Mouse (Mus musculus): ENCODE data around the gene Ttc13.
A peak's percentile ranks its signal among the peaks of the same experiment; 100 is the strongest.

Ttc13 gene

DNA sequence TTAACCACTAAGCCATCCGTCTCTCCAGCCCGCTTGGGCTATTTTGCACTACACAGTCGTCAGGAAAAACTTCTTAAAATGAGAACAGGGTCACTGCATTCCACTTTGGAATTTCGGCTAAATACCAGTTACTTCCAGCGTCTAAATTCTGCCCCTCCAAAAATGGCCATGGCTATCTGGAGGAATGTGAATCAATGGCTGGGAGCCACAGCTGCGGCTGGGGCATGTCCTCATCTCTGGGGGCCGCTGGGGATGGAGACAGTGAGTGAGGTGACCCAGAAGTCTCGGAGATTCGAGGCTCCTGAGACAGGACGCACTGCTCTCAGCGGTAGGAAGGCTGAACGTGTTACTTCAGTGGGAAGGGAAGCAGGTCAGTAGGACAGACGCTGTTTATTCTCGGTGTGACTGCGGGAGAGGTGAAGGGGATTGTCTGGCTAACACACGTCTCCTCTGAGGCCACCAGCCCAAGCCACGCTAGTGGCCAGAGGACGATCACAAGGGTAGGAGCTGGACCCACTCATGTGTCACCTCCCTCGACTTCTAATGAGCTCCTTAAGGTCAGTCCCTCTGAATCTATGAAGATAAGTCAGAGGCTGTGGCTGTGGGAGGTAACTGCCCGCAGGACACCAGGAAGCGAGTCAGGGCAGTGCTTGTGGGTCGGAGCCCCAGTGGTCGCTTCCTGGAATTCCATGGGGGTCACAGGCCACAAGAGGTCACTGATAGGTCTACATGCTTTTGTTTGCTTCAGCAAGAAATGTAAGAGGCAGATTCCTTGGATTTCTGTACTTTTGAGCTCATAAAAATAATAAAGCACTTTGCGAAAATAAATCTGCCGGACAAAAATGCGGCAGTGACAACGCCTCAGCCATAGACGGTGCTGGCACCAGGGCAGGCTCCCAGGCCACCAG lies 68.0 kb downstream of the Ttc13 start:
- DNase-seq, result peak in 1 of 2 experiments; percentile 47

DNA sequence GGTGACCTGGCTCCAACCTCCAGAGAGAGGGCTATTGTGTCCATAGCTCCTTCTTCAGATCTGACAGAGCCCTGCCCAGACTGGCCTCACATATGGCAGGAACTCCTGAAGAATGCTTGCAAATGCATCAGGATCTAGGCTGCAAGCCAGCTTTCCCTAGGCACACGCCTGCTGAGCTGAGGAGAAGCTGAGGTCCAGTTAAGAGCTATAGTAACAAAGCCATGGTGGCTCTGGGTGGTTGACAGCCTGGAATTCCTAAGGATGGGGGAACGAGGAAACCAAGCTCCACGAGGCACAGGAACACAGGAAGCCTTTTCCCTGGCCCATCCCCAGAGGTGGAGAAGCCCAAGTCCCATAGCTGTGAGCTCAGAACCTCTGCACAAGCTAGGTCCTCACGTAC lies 69.2 kb downstream of the Ttc13 start:
- peak; percentile 48 to 75 for DNase-seq

DNA sequence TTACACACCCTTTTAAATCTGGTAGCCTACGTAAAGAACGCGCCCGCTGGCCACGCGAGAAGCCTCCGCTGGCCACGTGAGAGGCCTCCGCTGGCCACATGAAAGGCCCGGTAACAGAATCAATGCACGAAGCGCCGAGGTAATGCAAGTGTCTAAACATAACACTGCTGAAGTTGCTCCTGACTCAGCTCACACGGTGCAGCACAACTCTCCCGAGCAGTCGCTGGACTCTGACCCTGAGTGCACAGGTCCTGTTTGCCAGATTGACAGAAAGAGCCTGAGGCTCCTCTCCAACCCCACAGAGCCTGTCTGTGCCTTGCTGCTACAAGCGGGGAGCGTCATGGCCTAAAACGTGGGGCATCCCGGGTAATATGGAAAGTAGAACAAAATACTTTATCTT lies 70.0 kb downstream of the Ttc13 start:
- no peak for DNase-seq

DNA sequence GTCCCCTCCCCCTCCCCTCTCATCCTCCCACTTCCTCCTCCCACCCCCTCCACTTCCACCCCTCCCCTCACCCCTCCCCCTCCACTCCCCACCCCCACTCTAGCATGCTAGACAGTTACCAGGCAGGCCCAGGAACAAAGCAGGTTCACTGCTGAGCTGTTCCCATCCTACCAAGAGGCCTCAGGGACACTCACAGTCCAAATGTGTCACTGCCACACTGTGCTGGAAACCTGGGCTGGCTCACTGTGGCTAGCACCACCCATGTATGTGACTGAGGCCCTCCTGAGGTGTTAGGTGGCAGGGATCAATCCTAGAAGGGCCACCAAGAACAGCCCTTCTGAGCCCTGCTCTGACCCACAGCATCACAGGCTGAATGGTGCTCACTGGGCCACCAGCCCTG lies 73.5 kb downstream of the Ttc13 start:
- no peak for DNase-seq

DNA sequence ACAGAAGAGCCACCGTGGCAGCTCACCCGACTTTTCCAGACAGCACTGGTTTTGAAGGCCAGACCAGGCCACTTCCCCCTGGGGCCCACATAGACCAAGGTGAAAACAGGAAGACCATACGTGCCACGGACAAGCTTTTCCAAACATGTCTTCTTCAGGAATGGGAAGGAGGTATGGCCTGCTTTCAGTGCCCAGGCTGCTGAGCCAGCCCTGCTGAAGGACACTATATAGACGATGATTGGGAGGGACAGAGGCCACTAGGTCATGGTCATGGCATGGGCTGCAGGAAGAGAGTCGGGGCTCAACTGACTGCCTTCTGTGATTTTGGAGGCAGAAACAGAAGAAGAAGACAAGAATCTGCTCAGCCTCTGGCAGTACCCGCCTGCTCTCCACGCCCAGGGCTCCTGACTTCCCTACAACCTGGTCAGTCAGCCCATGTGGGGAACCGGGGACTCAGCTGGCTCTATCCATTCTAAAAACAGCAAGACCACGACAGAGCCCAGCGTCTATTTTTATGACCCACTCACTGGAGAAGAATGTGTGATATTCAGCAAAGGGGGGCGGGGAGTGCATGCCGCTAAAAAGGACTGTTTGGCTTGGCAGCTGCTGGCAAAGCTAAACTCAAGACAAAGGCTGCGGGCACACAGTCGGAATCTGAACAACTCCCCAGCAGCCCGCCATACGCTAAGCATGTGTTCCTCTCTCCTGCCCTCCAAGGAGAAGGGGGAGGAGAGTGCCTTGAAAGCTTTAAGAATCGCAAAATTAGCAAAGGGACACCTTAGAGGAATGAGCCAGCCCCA lies 78.0 kb downstream of the Ttc13 start:
- peak; percentile 77 to 88 for DNase-seq

DNA sequence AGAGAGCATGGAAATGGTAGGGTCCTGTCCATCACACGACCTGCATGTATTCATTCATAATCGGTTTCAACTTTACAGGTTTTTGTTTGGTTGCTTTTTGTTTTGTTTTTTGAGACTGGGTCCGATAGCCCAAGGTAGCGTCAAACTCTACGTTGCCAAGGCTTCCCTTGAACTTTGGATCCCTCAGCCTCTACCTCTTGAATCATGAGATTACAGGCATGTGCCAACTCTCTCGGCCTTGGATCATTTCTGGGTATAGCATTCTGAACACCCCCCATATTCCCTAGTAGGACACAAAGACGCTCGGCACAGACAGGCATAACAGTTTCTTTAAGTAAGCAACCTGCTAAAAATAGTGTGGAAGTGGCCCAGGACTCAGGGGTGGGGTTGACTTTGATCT lies 80.2 kb downstream of the Ttc13 start:
- DNase-seq, result no peak

DNA sequence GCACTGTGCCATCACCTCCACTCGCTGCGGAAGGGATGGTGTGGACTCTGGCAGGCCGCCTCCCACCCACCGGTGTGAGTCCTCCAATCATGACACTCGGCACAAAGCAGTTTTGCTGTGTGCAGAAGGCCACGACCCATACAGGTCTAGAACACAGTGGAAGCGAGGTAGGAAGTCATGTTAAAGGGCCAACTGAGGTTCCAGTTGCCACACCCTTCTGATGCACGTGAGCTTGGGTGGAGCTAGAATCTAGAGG lies 86.6 kb downstream of the Ttc13 start:
- DNase-seq, result no peak

DNA sequence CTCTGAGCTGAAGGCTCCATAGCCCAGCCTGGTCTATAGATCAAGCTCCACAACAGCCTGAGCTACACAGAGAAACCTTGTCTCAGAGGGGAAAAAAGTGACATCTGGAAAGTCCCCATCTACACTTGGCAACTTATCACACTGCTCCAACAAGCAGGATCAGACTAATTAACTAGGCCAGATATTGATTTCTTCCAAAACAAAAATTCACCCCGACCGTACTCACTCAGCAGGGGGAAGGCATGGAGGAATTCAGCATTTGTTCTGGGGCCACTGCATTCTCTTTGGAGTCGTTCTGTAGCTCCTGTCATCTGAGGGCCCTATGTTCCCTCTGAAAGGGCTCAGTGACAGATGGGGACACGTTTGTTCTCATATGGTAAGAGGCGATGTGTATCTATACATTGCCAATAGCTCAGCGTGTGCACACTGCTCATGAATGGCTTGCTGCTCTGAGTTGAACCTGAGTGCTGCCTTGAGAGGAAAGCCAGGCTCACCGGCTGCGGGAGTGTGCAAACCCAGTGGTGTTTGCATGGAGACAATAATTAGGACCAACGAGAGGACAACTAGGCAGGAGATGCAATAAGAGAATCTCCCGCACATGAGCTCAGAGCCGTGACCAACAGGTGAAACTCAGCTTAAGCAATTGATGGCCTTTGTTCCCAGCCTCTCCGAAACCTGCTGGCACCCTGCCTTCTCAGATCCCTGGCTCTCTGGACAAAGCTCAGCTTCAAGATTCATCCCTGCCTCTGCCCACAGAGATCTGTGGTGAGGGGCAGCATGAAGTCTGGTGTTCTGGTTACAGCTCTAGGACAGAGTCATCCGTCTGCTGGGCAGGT lies 87.2 kb downstream of the Ttc13 start:
- DNase-seq, result no peak

DNA sequence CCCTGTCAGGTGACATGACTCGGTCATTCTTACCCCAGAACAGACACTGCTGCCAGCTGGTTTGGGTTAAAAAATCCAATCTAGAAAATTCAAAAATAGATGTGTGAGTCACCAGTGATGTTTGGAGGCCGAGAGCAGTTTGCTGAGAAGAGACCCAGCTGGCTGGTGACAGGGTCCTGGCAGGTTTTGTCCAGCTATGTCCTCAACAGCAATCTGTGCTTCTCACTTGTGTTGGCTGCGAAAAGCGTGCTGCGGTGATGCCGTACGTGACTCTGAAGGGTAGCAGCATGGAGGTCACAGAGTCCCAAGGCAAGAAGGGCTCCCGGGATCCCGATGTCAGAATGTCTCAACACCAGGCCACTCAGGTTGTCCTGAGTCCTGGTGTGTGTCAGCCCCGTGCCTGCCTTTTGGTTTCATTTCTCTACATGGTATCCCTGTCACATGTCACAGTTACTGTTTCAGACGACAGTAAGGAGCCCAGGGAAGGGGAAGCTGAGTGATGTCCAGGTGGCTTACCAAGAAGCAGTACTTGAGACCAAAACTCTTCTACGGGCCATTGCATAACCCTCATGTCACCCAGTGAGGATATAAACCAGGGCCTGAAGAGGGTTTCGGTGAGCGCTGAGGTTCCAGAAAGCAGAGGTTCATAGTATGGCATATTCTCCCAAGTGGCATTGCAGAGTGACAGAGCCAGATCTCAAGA lies 88.6 kb downstream of the Ttc13 start:
- DNase-seq, result peak; percentile 79 to 93

DNA sequence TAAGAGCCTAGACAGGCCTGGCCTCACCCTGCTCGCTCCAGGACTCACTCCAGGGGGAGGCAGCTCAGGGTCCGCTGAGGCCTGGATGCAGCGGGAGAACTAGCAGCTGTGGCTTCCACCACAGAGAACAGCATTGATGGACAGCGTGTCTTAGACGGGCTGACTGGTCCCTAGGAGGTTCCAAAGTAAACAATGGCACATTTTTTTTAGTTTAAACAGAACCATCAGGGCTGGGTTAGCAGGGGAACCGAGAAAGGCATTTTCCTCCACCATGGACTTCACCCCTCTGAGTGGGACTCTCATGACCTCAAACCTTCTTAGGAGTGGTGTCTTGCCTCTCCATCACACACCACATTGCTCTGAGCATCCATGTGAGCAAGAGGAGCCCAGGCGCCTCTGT lies 89.8 kb downstream of the Ttc13 start:
- DNase-seq, result peak; percentile 45 to 82

DNA sequence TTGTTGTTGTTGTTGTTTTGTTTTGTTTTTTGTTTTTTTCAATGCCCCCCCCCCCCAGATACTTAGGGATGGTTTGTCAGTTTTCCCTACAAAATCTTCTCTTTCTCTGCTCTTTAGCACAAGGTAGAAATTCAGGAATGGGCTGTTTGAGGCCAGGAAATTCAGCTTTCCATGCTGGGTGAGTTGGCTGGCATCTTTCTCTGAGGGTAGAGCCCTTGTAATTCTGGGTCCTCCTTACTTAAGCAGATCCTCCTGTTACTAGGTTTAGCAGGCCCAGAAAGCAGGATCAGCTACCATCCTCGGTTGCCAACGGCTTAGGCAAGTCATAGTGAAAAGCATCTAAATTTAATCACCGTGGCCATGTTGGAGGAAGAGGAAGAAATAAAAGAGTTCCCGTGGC lies 90.9 kb downstream of the Ttc13 start:
- DNase-seq, result no peak

DNA sequence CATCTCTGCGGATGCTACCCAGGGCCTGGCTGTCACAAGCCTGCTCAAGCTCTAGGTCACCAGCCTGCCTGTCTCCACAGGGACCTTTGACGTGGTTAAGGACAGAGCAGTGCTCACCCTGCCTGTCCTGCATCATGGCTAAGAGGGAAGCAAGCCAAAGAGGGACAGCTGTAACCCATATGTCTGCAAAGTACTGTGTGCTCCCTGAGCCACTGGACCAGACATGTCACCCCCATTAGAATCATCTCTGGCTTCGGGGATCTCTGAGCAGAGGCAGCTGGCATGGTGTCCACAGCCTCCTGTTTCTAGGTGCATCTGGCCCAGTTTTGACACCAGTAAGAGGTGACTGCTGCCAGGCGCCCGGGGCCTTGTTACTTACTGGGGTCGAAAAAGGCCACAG lies 91.3 kb downstream of the Ttc13 start:
- peak; percentile 40 to 68 for DNase-seq

DNA sequence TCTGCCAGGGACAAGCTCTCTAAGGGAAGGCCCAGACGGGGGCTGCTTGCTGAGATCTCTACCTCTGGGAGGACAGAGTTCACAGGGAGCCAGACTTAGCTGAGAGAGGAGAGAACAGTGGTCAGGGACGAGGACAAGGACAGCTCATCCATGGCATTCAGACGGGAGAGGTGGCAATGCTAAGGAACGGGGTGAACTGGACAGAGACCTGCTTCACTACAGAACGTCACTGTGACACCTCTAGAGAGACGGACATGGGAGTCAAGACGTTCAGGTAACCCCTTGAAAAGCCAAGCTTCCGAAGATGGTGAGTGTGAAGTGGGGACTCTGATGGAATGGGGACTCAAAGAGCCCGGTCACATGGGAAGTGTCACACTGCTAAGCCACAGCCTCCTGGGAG lies 95.5 kb downstream of the Ttc13 start:
- no peak for DNase-seq

All from lung, postnatal 4 days (tissue).